Mouse (Mus musculus) heart, postnatal 0 days (tissue): Measurements from ENCODE around the gene Dapp1.

Experiments
- CTCF ChIP-seq: IDR thresholded peaks from 2 replicates; pipeline ENCODE4 v1.5.1; 2016; ENCODE audit warnings: antibody characterized with exemption, control low read depth, low read depth
- EP300 ChIP-seq: IDR thresholded peaks from 2 replicates; pipeline ENCODE4 v1.6.1; 2016; ENCODE audit warnings: antibody characterized with exemption, low read depth

- TF ChIP-seq CTCF (no peak), EP300 (no peak)
Measured at GRCm38 (mm10) chr3:137950191-137950885, 31.0 kb downstream of the Dapp1 start.
